Mouse (Mus musculus) adrenal gland, adult (tissue): ENCODE measurements around the gene Ninj1.

Source experiments
- DNase-seq, 2 experiments: peaks; one replicate each; pipeline ENCODE4 v3.0.0; 2022 to 2023; ENCODE audit warnings: low spot score in 1 of 2; ENCODE audit not compliant: inconsistent age in 2 of 2

Ninj1 gene

DNA sequence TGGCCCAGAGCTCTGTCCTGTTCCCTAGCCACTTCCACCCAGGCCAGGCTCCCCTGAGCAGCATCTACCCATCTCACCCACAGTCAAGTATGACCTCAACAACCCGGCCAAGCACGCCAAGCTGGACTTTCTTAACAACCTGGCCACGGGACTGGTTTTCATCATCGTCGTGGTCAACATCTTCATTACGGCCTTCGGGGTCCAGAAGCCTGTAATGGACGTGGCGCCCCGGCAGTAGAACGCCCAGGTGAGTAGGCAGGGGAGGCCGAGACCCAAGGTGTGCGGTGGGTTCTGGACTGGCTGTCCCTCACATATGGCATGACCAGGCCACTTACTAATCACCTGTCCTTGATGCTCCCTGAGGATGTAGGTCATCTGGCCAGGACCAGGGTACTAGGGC lies 7.5 kb downstream of the Ninj1 start:
- DNase-seq, result no peak

DNA sequence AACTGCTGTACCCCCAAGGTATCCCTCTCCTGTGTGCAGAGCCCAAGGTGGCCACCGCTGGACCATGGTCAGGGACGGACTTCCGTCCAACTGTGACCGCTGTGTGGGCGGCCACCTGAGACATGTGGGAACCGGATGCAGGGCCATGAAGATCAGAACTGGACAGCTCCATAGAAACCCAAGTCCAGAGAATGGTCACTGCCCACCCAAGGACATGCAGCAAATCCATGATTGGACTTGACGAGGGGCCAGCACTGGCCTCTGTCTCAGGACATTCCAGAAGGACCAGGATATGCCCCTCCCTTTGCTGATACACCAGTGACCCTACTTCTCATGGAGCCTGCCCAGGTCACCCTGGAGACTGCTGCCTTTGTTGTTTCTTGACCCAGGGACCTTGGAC lies 8.4 kb downstream of the Ninj1 start:
- DNase-seq, result no peak

- DNase-seq, result no peak
Observed at GRCm38 (mm10) chr13:49196211-49196610, 8.9 kb downstream of the Ninj1 start.

GRCm38 (mm10) chr13:49196766-49197165 lies 9.5 kb downstream of the Ninj1 start:
- no peak for DNase-seq

DNA sequence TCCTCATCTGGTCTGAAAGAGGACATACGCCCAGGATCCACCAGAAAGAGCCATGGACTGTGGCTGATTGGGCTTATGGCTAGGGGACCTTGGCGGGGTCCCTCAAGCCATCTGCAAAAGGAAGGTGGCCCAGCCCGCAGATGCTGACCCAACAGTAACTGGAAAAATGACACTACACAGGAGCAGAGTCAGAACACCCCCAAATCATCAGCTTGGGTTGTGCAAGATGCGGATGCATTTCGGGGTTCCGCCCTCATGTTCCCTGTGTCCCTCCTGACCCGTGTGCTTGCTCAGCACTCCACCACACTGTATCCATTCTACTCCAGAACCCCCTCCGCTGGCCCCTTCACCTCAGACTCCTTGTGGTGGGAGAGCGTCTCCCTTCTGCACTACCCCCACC lies 11.4 kb downstream of the Ninj1 start:
- DNase-seq, result no peak

- no peak for DNase-seq
Observed at GRCm38 (mm10) chr13:49199891-49200290, 12.6 kb downstream of the Ninj1 start.

DNA sequence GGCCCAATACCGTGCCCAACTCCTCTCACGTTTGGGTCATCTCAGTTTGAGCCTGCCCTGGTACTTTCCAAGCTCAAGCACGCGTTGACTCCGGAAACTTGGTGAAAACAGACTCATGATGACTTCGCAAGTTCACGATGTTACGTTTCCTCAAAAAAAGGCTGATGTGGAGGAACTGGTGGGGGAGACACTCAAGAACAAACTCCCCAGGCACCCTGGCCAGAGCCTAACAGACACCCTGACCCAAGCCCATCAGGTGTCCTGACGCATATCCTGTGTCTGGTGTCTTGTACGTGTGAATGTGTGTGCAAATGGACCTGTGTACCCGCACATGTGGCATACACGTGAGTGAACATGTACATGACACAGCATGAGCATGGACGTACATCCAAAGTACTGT lies 13.4 kb downstream of the Ninj1 start:
- no peak for DNase-seq

GRCm38 (mm10) chr13:49202556-49202955 lies 15.3 kb downstream of the Ninj1 start:
- peak in 1 of 2 experiments; percentile 6 for DNase-seq

DNA sequence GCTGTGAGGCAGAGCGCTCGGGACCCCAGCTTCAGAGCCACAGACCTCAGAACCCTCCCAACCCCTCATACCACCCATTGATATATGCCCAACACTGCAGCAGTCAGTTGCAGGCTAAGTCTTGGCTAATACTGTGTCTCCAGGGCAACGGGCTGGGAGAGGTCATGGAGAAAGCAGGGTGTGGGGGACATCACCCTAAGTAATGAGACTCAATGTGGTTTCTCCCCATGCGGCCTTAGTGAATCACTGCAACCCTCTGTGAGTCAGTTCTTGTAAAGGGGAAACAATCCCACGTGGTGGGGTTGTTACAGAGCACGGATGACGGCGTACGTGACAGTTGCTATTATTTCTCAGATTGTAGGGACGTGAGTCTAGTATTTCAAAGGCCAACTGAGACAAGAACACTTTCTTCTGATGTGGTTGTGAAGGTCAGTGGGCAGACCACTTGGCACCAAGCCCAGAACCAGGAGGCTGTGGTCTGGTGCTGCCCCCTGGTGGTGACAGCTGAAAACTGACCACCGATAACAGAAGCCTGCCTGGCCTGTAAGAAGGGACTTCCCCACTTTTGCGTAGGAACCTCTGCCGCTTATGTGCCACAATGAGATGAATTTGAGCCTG lies 18.2 kb downstream of the Ninj1 start:
- DNase-seq, result peak; percentile 94 to 98

DNA sequence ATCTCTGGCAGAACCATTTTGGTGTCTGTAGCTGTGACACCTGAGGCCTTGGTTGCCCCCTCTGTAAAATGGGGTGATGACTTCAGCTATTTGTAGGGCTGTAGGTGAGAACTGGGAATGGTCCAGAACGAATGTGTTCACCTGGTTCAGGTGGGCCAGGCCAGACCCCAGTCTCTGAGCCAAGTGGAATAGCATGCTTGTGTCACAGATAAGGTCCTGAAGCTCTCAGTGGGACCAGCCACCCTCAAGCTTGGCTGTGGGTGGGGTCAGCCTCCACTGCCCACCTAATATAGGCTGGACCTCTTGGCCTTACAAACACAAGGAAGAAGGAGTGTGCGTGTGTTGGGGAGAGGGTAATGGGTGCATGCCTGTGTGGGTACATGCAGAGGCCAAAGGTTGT lies 19.1 kb downstream of the Ninj1 start:
- no peak for DNase-seq

- peak in 1 of 2 experiments; percentile 18 for DNase-seq
Observed at GRCm38 (mm10) chr13:49209306-49209705, 22.0 kb downstream of the Ninj1 start.

DNA sequence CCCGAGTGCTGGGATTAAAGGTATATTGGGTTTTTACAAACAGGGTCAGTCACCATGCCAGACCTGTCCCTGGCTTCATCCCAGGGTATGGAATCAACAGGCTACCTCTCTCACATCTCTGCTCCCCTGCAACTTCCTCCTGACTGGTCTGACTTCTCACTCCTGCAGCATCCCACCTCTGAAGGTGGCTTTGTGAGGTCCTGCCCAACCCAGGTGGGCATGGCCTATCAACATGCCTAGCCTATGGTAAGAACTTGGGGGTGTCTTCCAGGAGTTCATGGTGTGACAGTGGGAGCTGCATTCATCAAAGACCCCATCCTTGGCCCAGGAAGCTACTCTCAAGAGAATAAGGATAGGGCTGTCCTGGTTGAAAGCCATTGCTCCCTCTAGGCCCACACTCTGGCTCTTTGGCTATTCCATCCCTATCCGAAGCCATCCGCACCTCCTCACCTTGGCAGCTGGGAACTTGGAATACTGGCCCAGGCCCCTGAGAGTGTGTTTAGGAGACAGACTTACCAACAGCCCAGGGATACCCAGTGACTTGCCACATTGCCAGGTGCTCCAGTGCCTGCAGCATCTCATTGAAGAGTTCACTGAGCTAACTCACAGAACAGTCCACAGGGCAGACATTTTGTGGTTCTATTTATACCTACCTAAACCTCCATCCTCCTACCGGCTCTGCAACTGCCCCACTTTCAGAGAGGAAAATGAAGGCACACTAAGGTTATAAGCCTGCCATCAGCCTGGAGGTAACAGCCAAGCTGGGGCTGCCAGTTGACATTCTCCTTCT lies 25.6 kb downstream of the Ninj1 start:
- no peak for DNase-seq

GRCm38 (mm10) chr13:49213531-49213932 lies 26.2 kb downstream of the Ninj1 start:
- DNase-seq, result peak; percentile 92 to 95

- DNase-seq, result peak in 1 of 2 experiments; percentile 70
Observed at GRCm38 (mm10) chr13:49214454-49214853, 27.2 kb downstream of the Ninj1 start.

- DNase-seq, result no peak
Observed at GRCm38 (mm10) chr13:49215128-49215503, 27.8 kb downstream of the Ninj1 start.

DNA sequence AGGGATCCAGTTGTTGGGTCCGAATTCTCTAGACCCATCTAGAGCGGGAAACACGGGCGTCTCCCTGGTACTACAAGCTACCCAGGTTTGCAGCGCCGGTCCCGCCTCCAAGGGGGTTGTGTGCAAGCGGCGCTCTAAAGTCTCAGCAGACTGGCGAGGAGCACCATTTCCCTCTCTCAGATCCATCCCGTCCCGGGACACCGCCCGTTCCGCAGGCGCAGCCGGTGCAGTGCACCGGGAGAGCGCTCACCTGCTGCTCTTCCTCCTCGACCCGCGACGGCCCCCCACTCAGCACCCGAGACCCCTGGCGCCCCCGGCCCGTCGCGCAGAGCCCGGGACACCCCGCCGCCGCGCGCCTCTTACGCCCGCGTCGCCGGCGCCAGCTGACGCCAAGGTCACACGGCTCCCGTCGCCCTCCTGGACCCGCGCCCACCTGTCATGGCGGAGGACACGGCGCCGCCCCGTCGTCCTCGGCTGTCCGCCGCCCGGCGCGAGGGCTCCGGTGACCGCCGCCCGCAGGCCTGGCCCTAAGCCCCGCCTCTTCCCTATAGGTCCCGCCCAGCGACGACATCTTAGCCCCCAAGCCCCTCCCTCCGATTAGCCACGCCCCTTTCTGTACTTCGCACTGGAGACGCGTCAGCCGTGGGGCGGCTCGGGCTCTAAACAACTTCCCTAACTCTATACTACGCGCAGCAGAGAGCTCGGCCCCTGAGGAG lies 28.4 kb downstream of the Ninj1 start, which contains the start of gene Card19:
Gene Card19, minus strand, starts transcription at position 534 of the 716 bp plus-strand sequence.
- peak; percentile 98 to 99 for DNase-seq

- DNase-seq, result no peak
Observed at GRCm38 (mm10) chr13:49216220-49216552, 28.9 kb downstream of the Ninj1 start.

- no peak for DNase-seq
Observed at GRCm38 (mm10) chr13:49216808-49217561, 29.7 kb downstream of the Ninj1 start.

DNA sequence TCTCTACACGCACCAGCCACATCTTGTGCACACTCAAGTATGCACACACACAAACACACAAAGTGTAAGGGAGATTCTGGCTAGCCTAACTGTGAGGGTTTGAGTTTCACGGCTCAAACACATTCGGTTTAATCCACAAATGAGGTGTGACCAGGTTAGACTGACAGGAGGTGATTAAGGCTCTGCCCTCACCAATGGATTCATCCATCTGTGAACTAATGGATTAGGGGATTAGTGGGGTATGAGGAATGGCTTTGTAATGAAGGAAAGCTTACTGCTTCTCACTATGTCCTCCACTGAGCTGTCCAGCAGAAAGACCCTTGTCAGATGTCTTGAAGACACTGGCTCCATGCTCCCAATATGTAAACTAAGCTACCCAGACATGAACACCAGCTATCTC lies 31.4 kb downstream of the Ninj1 start:
- no peak for DNase-seq

- no peak for DNase-seq
Observed at GRCm38 (mm10) chr13:49219367-49219766, 32.1 kb downstream of the Ninj1 start.

GRCm38 (mm10) chr13:49220912-49221311 lies 33.6 kb downstream of the Ninj1 start:
- DNase-seq, result no peak
